Mouse (Mus musculus): Measurements from ENCODE around the gene Hmgb2.

Gene Hmgb2

GRCm38 (mm10) chr8:57552102-57553032 is 40.7 kb downstream of the Hmgb2 start:
- no peak for DNase-seq (ENCODE audit: low spot score)

DNA sequence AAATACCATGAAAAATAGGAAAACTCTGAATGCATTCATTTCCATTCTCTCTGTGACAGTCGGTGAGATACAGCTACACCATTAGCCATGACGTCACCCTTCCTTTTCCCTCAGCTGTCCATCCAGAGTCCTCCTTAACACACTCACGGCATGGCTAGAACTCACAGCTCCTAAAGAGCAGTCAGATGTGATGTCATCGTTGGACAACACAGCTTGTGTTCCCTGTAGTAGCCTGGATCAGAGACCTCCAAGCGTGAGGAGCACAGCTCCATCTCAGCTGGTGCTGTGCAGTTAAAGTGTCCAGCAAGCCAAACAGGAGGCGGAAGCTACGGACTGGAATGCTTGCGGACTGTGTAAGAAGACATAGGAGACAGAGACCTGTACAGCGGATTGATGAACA is 49.2 kb downstream of the Hmgb2 start:
- no peak for DNase-seq (ENCODE audit: low spot score)

DNA sequence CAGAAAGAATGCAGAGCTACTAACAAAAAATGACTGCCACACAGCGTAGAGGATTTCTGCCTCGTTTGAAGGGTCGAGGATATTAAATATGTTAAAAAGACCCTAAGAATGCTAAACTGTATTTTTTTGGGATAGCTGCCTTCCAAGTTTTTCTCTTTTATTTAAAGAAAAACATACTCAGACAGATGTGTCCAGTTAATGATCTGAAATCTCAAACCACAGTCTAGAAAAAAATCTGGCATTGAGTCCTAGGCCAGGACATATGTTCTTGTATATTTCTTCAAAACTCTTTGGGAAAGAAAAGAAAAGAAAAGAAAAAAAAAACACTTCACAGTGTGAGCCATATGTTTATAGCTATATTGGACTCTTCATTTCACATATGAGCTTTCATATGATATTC is 51.0 kb downstream of the Hmgb2 start:
- DNase-seq (ENCODE audit: low spot score), result no peak

GRCm38 (mm10) chr8:57563726-57564125 is 52.0 kb downstream of the Hmgb2 start:
- no peak for DNase-seq (ENCODE audit: low spot score)

DNA sequence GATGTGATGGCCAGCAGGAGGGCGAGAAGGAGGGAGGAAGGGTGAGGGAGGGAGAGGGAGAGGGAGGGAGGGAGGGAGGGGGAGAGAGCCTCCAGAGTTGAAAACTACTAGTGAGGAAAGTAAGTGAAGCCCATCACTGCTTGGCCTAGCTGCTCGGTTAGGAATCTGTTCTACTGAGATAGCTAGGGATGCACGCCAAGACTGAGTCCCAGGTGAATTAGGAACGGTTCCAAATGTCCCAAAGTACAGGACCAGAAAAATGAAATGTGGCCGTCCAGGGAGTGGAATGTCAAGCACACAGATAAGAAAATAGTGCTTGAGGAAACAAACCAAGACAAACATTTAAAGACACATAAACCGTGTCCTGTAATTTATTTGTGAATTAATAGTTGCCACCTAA is 53.3 kb downstream of the Hmgb2 start:
- no peak for DNase-seq (ENCODE audit: low spot score)

Measured in urinary bladder, postnatal 14 days (tissue).